Mouse (Mus musculus): ENCODE data around the gene Pik3r3. TPM values are rescaled to one million over a fixed set of nuclear protein-coding genes. Genes with fewer than 3 reads are reported as not detected.
"Not testable (repeated sequence)": the region's sequence is repeated elsewhere in the genome, so short reads cannot be mapped to it uniquely, and the experiment has no call there.

Pik3r3 gene
- polyA plus RNA-seq, 1 experiment: 31.6 TPM

- TF ChIP-seq POLR2A (IDR thresholded peaks at IDR 0.05; ENCODE audit: low read depth, low read length) (no peak), CTCF (IDR thresholded peaks at IDR 0.05; ENCODE audit: borderline replicate concordance, insufficient read depth, low read length) (no peak)
- no peak overlapping the region for H3K27ac ChIP-seq (ENCODE audit: insufficient read depth, low read length)
- H3K4me1 ChIP-seq (ENCODE audit: control insufficient read depth, insufficient read depth, low read length): no peaks in the 10 kb centered on the region
- no peak overlapping the region for H3K4me3 ChIP-seq (ENCODE audit: insufficient read depth, low read length)
Observed at GRCm38 (mm10) chr4:116182745-116183144, 38.7 kb upstream of the Pik3r3 start.

- Histone ChIP-seq H3K27ac (ENCODE audit: insufficient read depth, low read length) (no peak overlapping the region), H3K4me1 (ENCODE audit: control insufficient read depth, insufficient read depth, low read length) (no peaks in the 10 kb centered on the region), H3K4me3 (ENCODE audit: insufficient read depth, low read length) (no peak overlapping the region)
- TF ChIP-seq POLR2A (IDR thresholded peaks at IDR 0.05; ENCODE audit: low read depth, low read length) (no peak), CTCF (IDR thresholded peaks at IDR 0.05; ENCODE audit: borderline replicate concordance, insufficient read depth, low read length) (no peak)
Observed at GRCm38 (mm10) chr4:116185083-116185482, 36.3 kb upstream of the Pik3r3 start.

- TF ChIP-seq POLR2A (IDR thresholded peaks at IDR 0.05; ENCODE audit: low read depth, low read length): no peak
- TF ChIP-seq CTCF (IDR thresholded peaks at IDR 0.05; ENCODE audit: borderline replicate concordance, insufficient read depth, low read length): no peak
- H3K4me3 ChIP-seq (ENCODE audit: insufficient read depth, low read length): no peak overlapping the region
- H3K4me1 ChIP-seq (ENCODE audit: control insufficient read depth, insufficient read depth, low read length): no peaks in the 10 kb centered on the region
- no peak overlapping the region for H3K27ac ChIP-seq (ENCODE audit: insufficient read depth, low read length)
Observed at GRCm38 (mm10) chr4:116192286-116192835, 29.1 kb upstream of the Pik3r3 start.

- TF ChIP-seq POLR2A (IDR thresholded peaks at IDR 0.05; ENCODE audit: low read depth, low read length) (no peak), CTCF (IDR thresholded peaks at IDR 0.05; ENCODE audit: borderline replicate concordance, insufficient read depth, low read length) (no peak)
- no peak overlapping the region for H3K4me3 ChIP-seq (ENCODE audit: insufficient read depth, low read length)
- no peaks in the 10 kb centered on the region for H3K4me1 ChIP-seq (ENCODE audit: control insufficient read depth, insufficient read depth, low read length)
- no peak overlapping the region for H3K27ac ChIP-seq (ENCODE audit: insufficient read depth, low read length)
Observed at GRCm38 (mm10) chr4:116193583-116194383, 27.6 kb upstream of the Pik3r3 start.

GRCm38 (mm10) chr4:116198422-116198821 lies 23.0 kb upstream of the Pik3r3 start:
- Histone ChIP-seq H3K4me3 (ENCODE audit: insufficient read depth, low read length) (no peak overlapping the region), H3K27ac (ENCODE audit: insufficient read depth, low read length) (no peak overlapping the region), H3K4me1 (ENCODE audit: control insufficient read depth, insufficient read depth, low read length) (no peaks in the 10 kb centered on the region)
- no peak for TF ChIP-seq POLR2A (IDR thresholded peaks at IDR 0.05; ENCODE audit: low read depth, low read length)

- TF ChIP-seq CTCF (IDR thresholded peaks at IDR 0.05; ENCODE audit: borderline replicate concordance, insufficient read depth, low read length) (no peak), POLR2A (IDR thresholded peaks at IDR 0.05; ENCODE audit: low read depth, low read length) (no peak)
- Histone ChIP-seq H3K4me3 (ENCODE audit: insufficient read depth, low read length) (no peak overlapping the region), H3K4me1 (ENCODE audit: control insufficient read depth, insufficient read depth, low read length) (no peaks in the 10 kb centered on the region), H3K27ac (ENCODE audit: insufficient read depth, low read length) (no peak overlapping the region)
Observed at GRCm38 (mm10) chr4:116204422-116204821, 17.0 kb upstream of the Pik3r3 start.

GRCm38 (mm10) chr4:116206531-116206930 lies 14.9 kb upstream of the Pik3r3 start:
- Histone ChIP-seq H3K4me3 (ENCODE audit: insufficient read depth, low read length) (no peak overlapping the region), H3K4me1 (ENCODE audit: control insufficient read depth, insufficient read depth, low read length) (no peaks in the 10 kb centered on the region), H3K27ac (ENCODE audit: insufficient read depth, low read length) (no peak overlapping the region)
- TF ChIP-seq POLR2A (IDR thresholded peaks at IDR 0.05; ENCODE audit: low read depth, low read length) (no peak), CTCF (IDR thresholded peaks at IDR 0.05; ENCODE audit: borderline replicate concordance, insufficient read depth, low read length) (no peak)

- H3K4me3 ChIP-seq (ENCODE audit: insufficient read depth, low read length): no peak overlapping the region
- H3K27ac ChIP-seq (ENCODE audit: insufficient read depth, low read length): no peak overlapping the region
- TF ChIP-seq POLR2A (IDR thresholded peaks at IDR 0.05; ENCODE audit: low read depth, low read length) (no peak), CTCF (IDR thresholded peaks at IDR 0.05; ENCODE audit: borderline replicate concordance, insufficient read depth, low read length) (no peak)
- H3K4me1 ChIP-seq (ENCODE audit: control insufficient read depth, insufficient read depth, low read length): no peaks in the 10 kb centered on the region
Observed at GRCm38 (mm10) chr4:116208891-116209290, 12.5 kb upstream of the Pik3r3 start.

- H3K4me3 ChIP-seq (ENCODE audit: insufficient read depth, low read length): no peak overlapping the region
- no peak overlapping the region for H3K27ac ChIP-seq (ENCODE audit: insufficient read depth, low read length)
- no peaks in the 10 kb centered on the region for H3K4me1 ChIP-seq (ENCODE audit: control insufficient read depth, insufficient read depth, low read length)
- TF ChIP-seq CTCF (IDR thresholded peaks at IDR 0.05; ENCODE audit: borderline replicate concordance, insufficient read depth, low read length) (no peak), POLR2A (IDR thresholded peaks at IDR 0.05; ENCODE audit: low read depth, low read length) (no peak)
Observed at GRCm38 (mm10) chr4:116215895-116216605, 5.4 kb upstream of the Pik3r3 start.

GRCm38 (mm10) chr4:116217046-116217445 lies 4.4 kb upstream of the Pik3r3 start:
- no peak overlapping the region for H3K27ac ChIP-seq (ENCODE audit: insufficient read depth, low read length)

GRCm38 (mm10) chr4:116217661-116218060 lies 3.8 kb upstream of the Pik3r3 start:
- not testable (repeated sequence) for H3K4me1 ChIP-seq (ENCODE audit: control insufficient read depth, insufficient read depth, low read length); H3K27ac ChIP-seq (ENCODE audit: insufficient read depth, low read length); H3K4me3 ChIP-seq (ENCODE audit: insufficient read depth, low read length)

More at GRCm38 (mm10) chr4:116217046-116217445, 4.4 kb upstream of the Pik3r3 start:
- no peak for TF ChIP-seq CTCF (IDR thresholded peaks at IDR 0.05; ENCODE audit: borderline replicate concordance, insufficient read depth, low read length)
- no peak for TF ChIP-seq POLR2A (IDR thresholded peaks at IDR 0.05; ENCODE audit: low read depth, low read length)
- Histone ChIP-seq H3K4me3 (ENCODE audit: insufficient read depth, low read length) (no peak overlapping the region), H3K4me1 (ENCODE audit: control insufficient read depth, insufficient read depth, low read length) (no peaks in the 10 kb centered on the region)
